ENCODE assay signal across 14 mouse cellular contexts in the genomic region with DNA sequence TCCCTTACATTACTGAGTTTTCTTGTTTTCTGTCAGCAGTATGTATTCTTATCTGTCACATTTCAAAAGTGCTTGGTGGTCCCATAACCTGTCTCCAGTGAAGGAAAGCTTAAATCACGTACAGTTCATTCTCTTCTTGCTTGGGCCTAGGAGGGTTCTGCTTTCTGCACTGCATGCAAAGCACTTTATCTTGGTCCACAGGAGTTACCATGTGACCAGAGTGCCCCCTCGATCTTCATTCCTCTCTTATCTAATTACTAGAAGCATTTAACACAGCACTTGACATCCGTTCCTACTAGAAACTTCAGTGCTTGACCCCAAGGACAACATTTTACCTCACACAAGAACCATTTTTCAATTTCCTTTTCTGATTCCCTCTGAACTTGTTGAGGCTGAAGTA.
"Had no signal": no experiment of that assay in that cellular context is flagged by ENCODE, and none has a peak within 500 bp of the region (broad histone marks: within the 10 kb centered on the region; RNA-seq: fewer than 3 reads in every experiment).

No protein-coding gene starts in this region.

- H3K4me1 ChIP-seq: midbrain, embryonic 13.5 days; midbrain, embryonic 15.5 days; neural tube, embryonic 12.5 days; stomach, embryonic 15.5 days had no signal

- ATAC-seq: midbrain, embryonic 13.5 days; midbrain, embryonic 15.5 days had no signal

- H3K36me3 ChIP-seq: midbrain, embryonic 13.5 days; midbrain, embryonic 15.5 days; neural tube, embryonic 12.5 days; stomach, embryonic 15.5 days had no signal

- DNase-seq: lung, adult 18-20 months; lung, embryonic 14.5 days; lung, postnatal 10 days; right cerebral cortex, postnatal 14 days; thymus, adult 2 months; thymus, postnatal 36 days had no signal

- H3K4me2 ChIP-seq: lung, embryonic 14.5 days; midbrain, embryonic 11.5 days; midbrain, embryonic 13.5 days; midbrain, embryonic 15.5 days; neural tube, embryonic 12.5 days; stomach, embryonic 15.5 days had no signal

- H3K9me3 ChIP-seq: megakaryocyte, embryonic 14.5 days; midbrain, embryonic 13.5 days; midbrain, embryonic 15.5 days; neural tube, embryonic 12.5 days; stomach, embryonic 15.5 days had no signal

- H3K27ac ChIP-seq: macrophage; midbrain, embryonic 13.5 days; midbrain, embryonic 15.5 days; neural tube, embryonic 12.5 days; stomach, embryonic 15.5 days; stomach, postnatal 0 days had no signal

- H3K27me3 ChIP-seq: megakaryocyte, embryonic 14.5 days; midbrain, embryonic 13.5 days; midbrain, embryonic 15.5 days; neural tube, embryonic 12.5 days; stomach, embryonic 15.5 days had no signal

- H3K4me3 ChIP-seq: megakaryocyte, embryonic 14.5 days; midbrain, embryonic 13.5 days; midbrain, embryonic 15.5 days; neural tube, embryonic 12.5 days; stomach, embryonic 15.5 days had no signal

- H3K9ac ChIP-seq: lung, embryonic 14.5 days; midbrain, embryonic 13.5 days; midbrain, embryonic 15.5 days; neural tube, embryonic 12.5 days; stomach, embryonic 15.5 days had no signal
